Mouse (Mus musculus): ENCODE results near the gene Lmo3. TPM values are rescaled to one million over a fixed set of nuclear protein-coding genes. Genes with fewer than 3 reads are reported as not detected.

Gene Lmo3
- total RNA-seq (2014; rRNA removed) (not detected in 2 replicates), polyA plus RNA-seq (2012; rRNA removed) (not detected in 2 replicates)

GRCm38 (mm10) chr6:138581734-138582505 is at the start of gene Lmo3:
Gene Lmo3 (minus strand): TSS chr6:138581968.
- no peak within 1 kb of the TSS for H3K27ac ChIP-seq (replicated peaks; ENCODE audit: insufficient read depth, low read depth, low read length)
- no peak within 1 kb of the TSS for H3K9ac ChIP-seq (ENCODE audit: low read depth, low read length)
- no peak for DNase-seq (ENCODE audit: extremely low read depth, low read depth, low spot score)
- no peak for TF ChIP-seq POLR2A (IDR thresholded peaks at IDR 0.05; ENCODE audit: extremely low read depth, insufficient read depth, low read length)
- no peak for TF ChIP-seq CTCF (IDR thresholded peaks at IDR 0.05; ENCODE audit: low read depth, low read length)
- H3K4me1 ChIP-seq (ENCODE audit: control insufficient read depth, insufficient read depth, low read length), result no peaks in the 10 kb centered on the region
- H3K79me2 ChIP-seq (ENCODE audit: control insufficient read depth, insufficient read depth, low read length), result no peaks in the 10 kb centered on the region
- no peak within 1 kb of the TSS for H3K4me3 ChIP-seq (ENCODE audit: insufficient read depth, low read depth, low read length)
- no peaks in the 10 kb centered on the region for H3K27me3 ChIP-seq (ENCODE audit: control insufficient read depth, insufficient read depth, low read length)
- WGBS, result 70% methylated on average over 13 of the region's 13 CpGs
- H3K36me3 ChIP-seq (ENCODE audit: control insufficient read depth, insufficient read depth, low read length), result no peaks in the 10 kb centered on the region

GRCm38 (mm10) chr6:138620786-138621185 is 39.0 kb upstream of the Lmo3 start:
- H3K27me3 ChIP-seq (ENCODE audit: control insufficient read depth, insufficient read depth, low read length), result no peaks in the 10 kb centered on the region
- H3K36me3 ChIP-seq (ENCODE audit: control insufficient read depth, insufficient read depth, low read length), result no peaks in the 10 kb centered on the region
- no peaks in the 10 kb centered on the region for H3K4me1 ChIP-seq (ENCODE audit: control insufficient read depth, insufficient read depth, low read length)
- no peaks in the 10 kb centered on the region for H3K79me2 ChIP-seq (ENCODE audit: control insufficient read depth, insufficient read depth, low read length)
- H3K4me3 ChIP-seq (ENCODE audit: insufficient read depth, low read depth, low read length), result no peak overlapping the region
- DNase-seq (ENCODE audit: extremely low read depth, low read depth, low spot score), result no peak
- no peak overlapping the region for H3K9ac ChIP-seq (ENCODE audit: low read depth, low read length)
- no peak overlapping the region for H3K27ac ChIP-seq (replicated peaks; ENCODE audit: insufficient read depth, low read depth, low read length)
- TF ChIP-seq POLR2A (IDR thresholded peaks at IDR 0.05; ENCODE audit: extremely low read depth, insufficient read depth, low read length) (no peak), CTCF (IDR thresholded peaks at IDR 0.05; ENCODE audit: low read depth, low read length) (no peak)

- TF ChIP-seq CTCF (IDR thresholded peaks at IDR 0.05; ENCODE audit: low read depth, low read length), result no peak
- no peak for TF ChIP-seq POLR2A (IDR thresholded peaks at IDR 0.05; ENCODE audit: extremely low read depth, insufficient read depth, low read length)
- H3K27me3 ChIP-seq (ENCODE audit: control insufficient read depth, insufficient read depth, low read length), result no peaks in the 10 kb centered on the region
- H3K9ac ChIP-seq (ENCODE audit: low read depth, low read length), result no peak overlapping the region
- H3K4me3 ChIP-seq (ENCODE audit: insufficient read depth, low read depth, low read length), result no peak overlapping the region
- no peaks in the 10 kb centered on the region for H3K4me1 ChIP-seq (ENCODE audit: control insufficient read depth, insufficient read depth, low read length)
- WGBS, result 88% methylated on average over 3 of the region's 3 CpGs
- DNase-seq (ENCODE audit: extremely low read depth, low read depth, low spot score), result no peak
- H3K27ac ChIP-seq (replicated peaks; ENCODE audit: insufficient read depth, low read depth, low read length), result no peak overlapping the region
- no peaks in the 10 kb centered on the region for H3K36me3 ChIP-seq (ENCODE audit: control insufficient read depth, insufficient read depth, low read length)
- H3K79me2 ChIP-seq (ENCODE audit: control insufficient read depth, insufficient read depth, low read length), result no peaks in the 10 kb centered on the region
Observed at GRCm38 (mm10) chr6:138618396-138618795, 36.6 kb upstream of the Lmo3 start.

GRCm38 (mm10) chr6:138597016-138597415 is 15.2 kb upstream of the Lmo3 start:
- Histone ChIP-seq H3K4me1 (ENCODE audit: control insufficient read depth, insufficient read depth, low read length) (no peaks in the 10 kb centered on the region), H3K36me3 (ENCODE audit: control insufficient read depth, insufficient read depth, low read length) (no peaks in the 10 kb centered on the region), H3K9ac (ENCODE audit: low read depth, low read length) (no peak overlapping the region), H3K4me3 (ENCODE audit: insufficient read depth, low read depth, low read length) (no peak overlapping the region), H3K27ac (replicated peaks; ENCODE audit: insufficient read depth, low read depth, low read length) (no peak overlapping the region), H3K79me2 (ENCODE audit: control insufficient read depth, insufficient read depth, low read length) (no peaks in the 10 kb centered on the region), H3K27me3 (ENCODE audit: control insufficient read depth, insufficient read depth, low read length) (no peaks in the 10 kb centered on the region)
- WGBS, result 86% methylated on average over 15 of the region's 15 CpGs
- TF ChIP-seq CTCF (IDR thresholded peaks at IDR 0.05; ENCODE audit: low read depth, low read length), result no peak
- TF ChIP-seq POLR2A (IDR thresholded peaks at IDR 0.05; ENCODE audit: extremely low read depth, insufficient read depth, low read length), result no peak
- no peak for DNase-seq (ENCODE audit: extremely low read depth, low read depth, low spot score)

- Histone ChIP-seq H3K27me3 (ENCODE audit: control insufficient read depth, insufficient read depth, low read length) (no peaks in the 10 kb centered on the region), H3K36me3 (ENCODE audit: control insufficient read depth, insufficient read depth, low read length) (no peaks in the 10 kb centered on the region), H3K79me2 (ENCODE audit: control insufficient read depth, insufficient read depth, low read length) (no peaks in the 10 kb centered on the region), H3K4me3 (ENCODE audit: insufficient read depth, low read depth, low read length) (no peak overlapping the region), H3K4me1 (ENCODE audit: control insufficient read depth, insufficient read depth, low read length) (no peaks in the 10 kb centered on the region), H3K27ac (replicated peaks; ENCODE audit: insufficient read depth, low read depth, low read length) (no peak overlapping the region), H3K9ac (ENCODE audit: low read depth, low read length) (no peak overlapping the region)
- TF ChIP-seq POLR2A (IDR thresholded peaks at IDR 0.05; ENCODE audit: extremely low read depth, insufficient read depth, low read length), result no peak
- TF ChIP-seq CTCF (IDR thresholded peaks at IDR 0.05; ENCODE audit: low read depth, low read length), result no peak
- no peak for DNase-seq (ENCODE audit: extremely low read depth, low read depth, low spot score)
- 63% methylated on average over 10 of the region's 10 CpGs for WGBS
Observed at GRCm38 (mm10) chr6:138595991-138596698, 14.4 kb upstream of the Lmo3 start.

GRCm38 (mm10) chr6:138583314-138583713 is 1.5 kb upstream of the Lmo3 start:
- no peak overlapping the region for H3K4me3 ChIP-seq (ENCODE audit: insufficient read depth, low read depth, low read length)
- no peaks in the 10 kb centered on the region for H3K4me1 ChIP-seq (ENCODE audit: control insufficient read depth, insufficient read depth, low read length)
- 71% methylated on average over 8 of the region's 8 CpGs for WGBS
- no peak for TF ChIP-seq POLR2A (IDR thresholded peaks at IDR 0.05; ENCODE audit: extremely low read depth, insufficient read depth, low read length)
- TF ChIP-seq CTCF (IDR thresholded peaks at IDR 0.05; ENCODE audit: low read depth, low read length), result no peak
- no peaks in the 10 kb centered on the region for H3K36me3 ChIP-seq (ENCODE audit: control insufficient read depth, insufficient read depth, low read length)
- no peak overlapping the region for H3K27ac ChIP-seq (replicated peaks; ENCODE audit: insufficient read depth, low read depth, low read length)
- H3K79me2 ChIP-seq (ENCODE audit: control insufficient read depth, insufficient read depth, low read length), result no peaks in the 10 kb centered on the region
- no peak overlapping the region for H3K9ac ChIP-seq (ENCODE audit: low read depth, low read length)
- no peak for DNase-seq (ENCODE audit: extremely low read depth, low read depth, low spot score)
- H3K27me3 ChIP-seq (ENCODE audit: control insufficient read depth, insufficient read depth, low read length), result no peaks in the 10 kb centered on the region

Data from liver, adult 2 months (tissue).